Mouse (Mus musculus): ENCODE measurements around the gene Dnajc7.
"Not testable (repeated sequence)": the region's sequence is repeated elsewhere in the genome, so short reads cannot be mapped to it uniquely, and the experiment has no call there.

The Dnajc7 gene

DNA sequence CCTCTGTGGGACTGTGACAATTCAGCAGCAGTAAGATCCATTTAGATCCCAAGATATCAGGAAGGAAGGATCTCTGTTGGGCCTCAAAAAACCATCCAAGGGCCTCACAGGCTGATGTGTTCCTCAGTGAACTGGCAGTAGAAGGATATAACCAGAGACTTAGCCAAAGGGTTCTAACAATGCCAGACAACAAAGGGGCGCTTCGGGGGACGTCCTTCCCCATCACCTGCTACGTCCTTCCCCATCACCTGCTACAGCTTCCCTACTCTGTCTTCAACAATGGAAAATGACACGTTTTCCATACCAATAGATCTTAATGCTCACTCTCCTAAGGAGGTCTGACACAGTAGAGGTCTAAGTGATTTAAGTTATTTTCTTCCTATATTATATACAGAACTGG lies 3.6 kb downstream of the Dnajc7 start:
- no peak for DNase-seq

DNA sequence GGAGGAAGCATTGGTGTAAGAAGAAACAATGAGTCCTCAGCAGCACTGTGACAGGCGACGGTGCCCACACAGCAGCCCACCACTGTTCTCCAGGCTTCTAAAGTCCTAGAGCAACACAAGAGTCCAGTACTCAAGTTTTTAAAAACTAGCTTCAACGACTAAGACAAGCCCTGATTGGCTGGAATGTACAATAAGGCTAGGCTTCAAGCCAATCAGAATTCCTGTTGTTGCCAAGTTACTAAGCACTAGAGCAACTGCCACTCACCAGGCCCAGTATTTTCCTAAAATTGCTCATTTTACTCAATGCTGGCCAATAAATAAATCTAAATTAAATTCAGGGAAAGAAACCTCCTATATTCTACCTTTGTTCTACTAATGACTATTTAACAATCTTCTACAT lies 6.7 kb downstream of the Dnajc7 start:
- no peak for DNase-seq

DNA sequence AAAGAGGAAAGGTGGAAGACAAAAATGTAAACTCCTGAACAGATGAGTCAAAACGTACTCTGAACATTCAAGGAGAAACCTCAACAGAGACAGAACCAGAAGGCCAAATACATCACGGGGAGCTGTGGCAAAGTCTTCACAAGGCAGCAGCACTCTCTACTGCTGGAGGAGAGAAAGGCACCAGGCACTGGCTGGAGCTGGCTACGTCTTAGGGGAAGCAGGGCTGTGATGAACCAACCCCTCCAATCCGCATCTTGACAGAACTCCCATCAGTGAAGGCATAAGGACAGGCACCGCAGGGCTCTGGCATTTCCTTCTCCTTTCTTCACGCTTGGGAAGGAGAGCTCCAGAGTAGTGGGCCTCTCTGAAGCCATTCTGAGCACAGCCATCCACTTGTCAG lies 8.3 kb downstream of the Dnajc7 start:
- DNase-seq, result no peak

DNA sequence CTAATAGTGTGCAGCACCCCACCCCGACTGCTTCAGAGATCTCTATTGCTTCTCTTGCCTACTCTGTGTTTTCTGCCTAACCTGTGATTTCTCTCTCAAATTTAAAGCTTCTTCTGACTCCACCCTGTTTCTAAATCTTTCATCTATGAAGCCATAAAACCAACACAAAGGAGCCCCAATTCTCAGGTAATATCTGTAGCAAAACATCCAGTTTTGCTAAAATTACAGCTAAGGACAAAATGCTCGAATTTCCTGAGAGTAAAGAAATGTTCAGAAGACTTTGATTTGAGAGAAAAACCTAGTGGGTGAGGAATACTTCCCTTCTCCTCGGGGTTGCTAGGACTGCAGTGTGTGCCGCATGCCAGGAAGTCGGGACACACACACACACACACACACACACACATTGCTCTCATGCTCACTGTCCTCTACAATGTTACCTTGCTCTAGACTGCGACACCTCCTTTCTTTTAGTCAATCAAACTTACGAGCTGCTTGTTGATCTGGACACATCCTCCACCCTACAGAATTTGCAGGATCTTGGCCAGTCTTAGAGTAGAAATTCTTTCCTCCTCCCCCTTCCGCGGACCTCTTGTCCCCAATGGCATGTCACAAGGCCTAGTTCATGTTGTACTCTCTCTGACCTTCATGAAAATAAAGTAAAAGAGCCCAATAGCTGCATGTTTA lies 9.8 kb downstream of the Dnajc7 start:
- DNase-seq, result peak; percentile 19 to 54

DNA sequence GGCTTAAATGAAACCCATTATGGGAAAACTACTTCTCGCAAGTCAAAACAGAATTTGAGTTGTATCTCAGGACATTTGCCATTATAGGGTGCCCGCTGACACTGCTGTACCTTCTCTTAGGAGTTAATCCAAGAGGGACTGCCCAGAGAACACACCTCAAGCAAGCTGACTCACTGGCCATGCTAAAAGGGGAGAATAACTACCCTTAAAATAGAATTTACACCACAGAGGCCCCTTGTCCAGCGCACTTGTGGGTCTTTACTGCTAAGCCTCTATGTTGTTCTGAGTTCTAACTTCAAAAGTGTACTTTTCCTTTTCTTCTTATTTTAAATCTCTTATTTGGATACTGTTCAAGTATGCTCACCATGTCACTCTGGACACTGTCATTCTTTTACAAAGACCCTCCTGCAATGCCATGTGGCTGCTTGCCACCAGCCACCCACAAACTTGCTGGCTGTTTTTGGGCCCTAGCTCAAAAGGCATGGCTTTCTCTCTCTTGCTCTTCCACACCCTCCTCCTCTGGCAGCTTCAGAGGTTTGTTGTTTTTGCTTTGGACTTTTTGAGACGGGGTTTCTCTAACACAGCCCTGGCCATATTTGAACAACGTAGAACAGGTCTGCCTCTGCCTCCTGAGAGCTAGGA lies 10.5 kb downstream of the Dnajc7 start:
- DNase-seq, result no peak

DNA sequence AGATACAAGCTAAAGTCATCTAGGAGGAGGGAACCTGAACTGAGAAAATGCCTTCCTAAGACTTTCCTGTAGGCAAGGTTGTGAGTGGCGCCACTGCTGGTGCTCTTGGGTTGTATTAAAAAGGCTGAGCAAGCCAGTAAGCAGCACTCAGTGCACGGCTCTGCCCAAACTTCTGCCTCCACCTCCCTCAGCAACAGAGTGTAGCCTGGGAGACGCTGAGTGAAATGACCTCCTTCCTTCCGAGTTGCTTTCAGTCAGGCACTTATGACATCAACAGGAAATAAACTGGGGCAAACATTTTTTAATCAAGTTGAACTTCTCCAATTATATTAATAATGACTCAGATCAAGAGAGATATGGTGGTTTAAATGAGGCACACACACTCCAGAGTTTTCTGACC lies 11.2 kb downstream of the Dnajc7 start:
- no peak for DNase-seq

DNA sequence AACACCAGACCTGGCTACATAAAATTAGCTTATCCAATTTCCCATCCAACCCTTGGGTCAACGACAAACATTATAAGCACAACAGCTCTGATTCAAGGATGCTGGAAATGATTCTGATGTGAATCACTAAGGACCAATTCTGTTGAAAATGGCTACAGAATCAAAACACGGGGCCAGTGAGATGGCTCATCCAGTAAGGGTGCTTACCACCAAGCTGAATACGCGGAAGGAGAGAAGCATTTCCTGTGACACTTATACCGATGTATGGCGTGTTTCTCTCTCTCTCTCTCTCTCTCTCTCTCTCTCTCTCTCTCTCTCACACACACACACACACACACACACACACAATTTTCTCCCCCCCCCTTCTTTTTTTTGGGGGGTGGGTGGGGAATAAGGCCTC lies 12.8 kb downstream of the Dnajc7 start:
- DNase-seq, result no peak

DNA sequence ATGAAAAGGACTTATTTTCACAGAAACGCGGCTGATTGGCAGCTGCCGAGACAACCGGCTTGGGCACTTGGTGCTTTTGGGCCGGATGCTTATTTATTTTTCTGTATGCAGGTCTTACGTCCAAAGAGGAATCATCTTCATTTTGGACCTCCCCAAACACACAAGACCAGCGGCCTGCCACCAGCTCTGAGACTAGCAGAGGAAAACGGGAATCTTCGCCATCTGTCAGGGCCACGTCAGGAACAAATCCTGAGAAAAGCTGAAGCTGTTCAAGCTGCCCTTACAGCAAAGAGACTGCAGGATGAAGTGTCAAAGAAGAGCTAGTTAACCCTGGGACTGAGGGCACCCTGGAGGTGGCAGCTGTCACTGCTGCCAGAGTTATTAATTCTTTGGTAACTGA lies 14.5 kb downstream of the Dnajc7 start:
- no peak for DNase-seq

DNA sequence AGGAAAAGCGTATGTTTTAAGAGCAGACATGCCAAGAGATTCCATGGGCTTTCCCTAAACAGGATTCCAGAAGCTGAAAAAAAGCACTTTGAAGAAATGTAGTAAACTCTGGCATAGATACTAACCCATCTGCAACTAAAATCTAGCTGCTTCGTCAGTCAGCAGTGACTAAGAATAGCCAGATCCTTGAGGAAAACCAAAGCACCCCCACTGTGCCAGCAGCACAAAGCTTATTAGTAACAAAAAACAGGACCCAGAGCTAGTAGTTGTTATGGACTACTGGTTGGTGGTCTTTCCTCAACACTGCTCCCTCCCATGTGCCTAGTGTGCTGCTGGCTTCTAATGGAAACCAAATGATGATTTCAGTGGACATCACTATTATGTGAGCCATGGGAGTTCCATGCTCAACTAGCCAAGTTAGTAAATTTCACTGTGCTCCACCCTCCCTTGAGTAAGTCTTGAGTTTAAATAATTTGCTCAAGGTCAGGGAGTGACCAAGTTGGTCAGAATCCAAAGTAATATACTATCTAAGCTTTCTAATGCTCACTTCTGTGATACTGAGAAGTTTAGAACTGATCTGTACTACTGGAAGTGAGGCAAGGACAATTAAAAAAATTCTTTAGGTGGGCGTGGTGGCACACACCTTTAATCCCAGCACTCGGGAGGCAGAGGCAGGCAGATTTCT lies 15.5 kb downstream of the Dnajc7 start:
- DNase-seq, result no peak

DNA sequence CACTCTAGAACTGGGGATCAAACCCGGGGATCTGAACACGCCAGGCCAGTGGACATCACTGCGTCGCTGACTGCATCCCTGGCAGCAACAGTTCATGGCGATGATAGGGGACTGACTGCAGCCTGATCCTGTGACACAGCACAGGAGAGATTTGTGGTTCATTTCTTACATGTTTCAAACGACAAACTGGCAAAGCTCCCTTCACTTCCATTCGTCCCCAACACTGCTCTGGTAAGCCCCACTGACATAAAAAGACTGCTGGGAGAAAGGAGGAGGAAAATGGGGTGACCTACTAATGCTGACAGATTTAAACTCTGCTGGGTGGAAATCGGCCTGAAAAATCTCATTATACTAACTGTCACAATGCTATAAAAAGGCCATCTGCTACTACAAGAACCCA lies 16.2 kb downstream of the Dnajc7 start:
- DNase-seq, result no peak

DNA sequence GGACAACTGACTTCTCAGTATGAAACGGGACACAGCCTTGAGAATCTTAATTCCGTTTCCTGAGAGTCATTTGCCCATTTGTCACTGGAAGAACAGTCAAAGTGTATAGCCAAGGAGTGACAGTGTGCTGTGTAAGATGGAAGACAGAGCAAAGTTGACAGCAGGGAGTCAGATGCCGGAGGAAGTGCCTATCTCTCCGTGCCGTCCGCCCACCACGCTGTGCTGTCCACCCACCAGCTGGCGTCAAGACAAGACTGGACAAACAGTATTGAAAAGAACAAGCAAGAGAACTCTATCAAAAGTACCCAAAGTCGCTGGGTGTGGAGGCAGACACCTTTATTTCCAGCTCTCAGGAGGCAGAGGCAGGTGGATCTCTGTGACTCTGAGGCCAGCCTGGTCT lies 16.8 kb downstream of the Dnajc7 start:
- DNase-seq, result no peak

DNA sequence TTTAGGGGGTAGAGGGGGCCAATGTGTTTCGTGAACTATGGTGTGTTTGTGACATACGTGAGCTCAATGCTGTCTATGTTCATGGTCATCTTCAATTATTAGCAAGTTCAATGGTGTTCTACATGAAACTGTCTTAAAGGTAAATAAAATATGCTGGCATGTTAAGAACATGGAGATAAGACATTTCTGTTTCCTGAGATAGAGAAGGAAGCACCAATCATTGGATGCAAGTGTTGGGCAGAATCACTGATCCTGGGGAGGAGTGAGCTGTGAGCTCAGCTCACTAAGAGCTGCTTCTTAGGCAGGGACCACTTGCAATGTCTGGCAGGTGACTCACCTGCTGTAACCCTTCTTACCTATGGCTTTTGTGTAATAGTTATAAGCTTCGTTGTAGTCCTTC lies 18.6 kb downstream of the Dnajc7 start:
- DNase-seq, result no peak

DNA sequence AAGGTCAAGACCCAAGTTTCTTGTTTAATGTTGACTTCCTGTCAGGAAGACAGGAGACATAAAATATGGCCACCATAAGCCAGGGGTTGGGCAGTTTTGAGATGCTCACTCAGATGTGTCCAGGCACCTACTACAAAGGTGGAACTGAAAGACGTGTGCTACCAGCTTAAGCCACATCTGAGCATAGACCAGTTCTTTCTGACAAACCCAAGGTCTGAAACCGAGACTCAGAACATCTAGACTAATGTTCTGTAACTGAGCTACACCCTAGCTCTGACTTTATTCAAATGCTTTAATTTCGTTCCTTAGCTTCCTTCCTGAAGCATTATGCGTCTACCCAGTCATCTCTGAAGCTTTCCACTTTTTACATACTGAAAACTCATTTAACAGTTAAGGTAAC lies 21.9 kb downstream of the Dnajc7 start:
- DNase-seq, result no peak

DNA sequence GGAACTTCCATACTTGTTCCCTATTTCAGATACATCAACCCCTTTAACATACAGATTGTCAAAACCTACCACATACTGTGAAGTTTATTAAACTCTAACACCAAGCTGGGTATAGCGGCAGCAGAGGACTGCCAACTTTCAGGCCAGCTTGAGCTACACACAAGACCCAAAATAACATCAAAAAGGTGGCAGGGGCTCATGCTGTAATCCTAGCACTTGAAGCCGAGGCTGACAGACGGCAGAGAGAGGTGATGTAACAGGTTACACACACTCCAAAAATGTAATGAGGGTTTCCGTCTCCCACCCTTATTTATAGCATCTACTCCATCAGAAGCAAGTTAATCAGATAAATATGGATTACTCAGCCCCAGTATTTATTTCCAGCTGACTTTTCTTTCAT lies 24.4 kb downstream of the Dnajc7 start:
- DNase-seq, result no peak

DNA sequence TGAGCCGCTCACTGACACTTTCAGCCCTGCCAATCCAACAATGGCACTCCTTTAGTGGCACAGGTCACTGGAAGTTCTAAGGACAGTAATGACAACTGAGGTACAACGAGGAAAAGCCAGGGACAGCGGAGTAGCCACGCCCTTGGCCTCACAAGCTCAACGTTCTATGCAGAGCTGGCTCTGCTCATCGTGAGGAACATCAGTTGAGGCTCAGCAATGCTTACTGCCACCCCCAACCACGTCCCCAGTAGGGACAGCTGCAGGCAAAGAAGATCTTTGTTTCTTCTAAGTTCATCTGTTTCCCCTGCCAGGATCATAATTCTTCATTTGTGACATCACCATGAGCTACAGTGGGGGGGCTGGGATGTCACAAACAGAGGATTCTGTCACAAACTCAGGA lies 25.4 kb downstream of the Dnajc7 start:
- no peak for DNase-seq

DNA sequence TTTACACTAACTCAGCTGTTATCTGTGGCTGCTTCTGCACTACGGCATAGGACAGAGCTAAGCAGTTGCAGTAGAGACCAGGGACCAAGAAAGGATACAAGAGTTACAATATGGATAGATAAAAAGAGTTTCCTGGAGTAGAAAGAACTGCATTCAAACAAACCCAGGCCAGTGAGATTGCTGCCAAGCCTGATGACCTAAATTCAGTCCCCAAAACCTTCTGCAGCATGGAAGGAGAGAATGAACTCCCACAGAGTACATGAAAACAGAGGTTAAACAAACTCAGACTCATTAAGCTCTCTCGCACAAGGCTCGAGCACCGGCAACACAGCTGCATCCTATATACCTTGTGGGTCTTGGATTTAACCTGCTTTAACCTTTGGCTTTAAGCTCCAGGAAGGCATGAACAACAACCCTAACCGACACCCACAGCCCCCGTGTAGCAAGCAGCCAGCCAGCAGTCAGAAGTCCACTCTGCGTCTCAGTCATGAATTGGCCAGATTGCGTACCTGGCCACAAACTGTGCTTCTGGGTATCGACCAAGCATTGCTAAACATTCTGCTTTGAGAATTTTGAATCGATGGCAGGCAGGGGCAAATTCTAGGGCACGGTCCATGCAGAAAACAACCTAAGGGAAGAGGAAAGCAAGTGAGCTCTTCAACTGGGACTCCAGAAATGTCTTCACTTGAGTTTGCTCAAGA lies 27.5 kb downstream of the Dnajc7 start:
- DNase-seq, result no peak

DNA sequence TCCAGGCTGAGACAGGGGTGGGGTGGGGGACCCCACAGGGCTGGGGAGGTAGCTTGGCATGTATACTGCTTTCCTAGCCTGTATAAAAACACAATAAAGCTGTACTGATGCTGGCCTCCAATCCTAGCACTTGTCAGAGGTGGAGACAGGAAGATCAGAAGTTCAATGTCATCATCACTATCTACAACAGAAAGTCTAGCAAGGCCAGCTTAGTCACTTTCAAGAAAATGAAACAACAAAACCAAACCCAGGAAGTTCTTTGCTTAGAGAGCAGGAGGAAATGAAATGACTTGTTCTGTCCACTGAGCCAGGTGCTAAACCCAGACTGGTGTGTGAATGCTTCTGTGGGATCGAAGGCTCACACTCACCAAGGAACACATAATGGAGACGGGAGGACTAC lies 31.5 kb downstream of the Dnajc7 start:
- no peak for DNase-seq

DNA sequence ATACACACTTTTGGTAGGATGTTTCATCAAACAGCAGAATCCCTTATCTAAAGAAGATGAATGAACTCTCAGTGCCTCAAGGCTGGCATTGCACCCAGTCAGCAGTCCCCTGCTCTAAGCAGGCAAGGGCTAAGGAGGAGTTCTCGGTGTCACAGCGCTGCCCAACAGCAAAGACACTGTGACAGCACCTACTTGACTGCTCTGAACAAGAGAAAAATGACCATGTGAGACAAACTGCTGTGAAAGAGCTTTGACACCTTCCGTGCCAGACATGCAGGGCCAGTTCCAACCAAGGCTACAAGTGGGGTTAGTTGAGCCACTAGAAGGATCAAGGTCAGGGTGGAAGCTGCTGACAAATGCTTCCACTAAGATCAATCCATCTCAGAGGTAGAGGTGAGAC lies 34.8 kb downstream of the Dnajc7 start:
- DNase-seq, result no peak

DNA sequence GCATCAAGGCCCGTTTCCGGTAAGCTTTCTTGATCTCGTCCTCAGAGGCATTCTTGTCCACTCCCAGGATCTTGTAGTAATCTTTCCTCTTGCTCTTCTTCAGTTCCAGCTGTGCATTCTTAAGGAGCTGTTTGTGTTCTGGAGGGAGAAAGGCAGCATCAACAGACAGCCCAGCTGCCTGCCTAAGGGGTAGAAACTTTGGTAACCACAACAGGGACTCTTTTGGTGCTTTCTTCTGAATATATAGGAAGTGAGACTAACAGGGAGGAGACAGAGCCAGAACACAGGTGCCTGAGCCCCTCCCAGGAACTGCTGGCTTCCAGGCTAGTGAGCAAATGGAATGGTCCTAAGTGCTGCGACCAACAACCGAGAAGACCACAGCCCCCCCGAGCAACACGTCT lies 35.4 kb downstream of the Dnajc7 start:
- no peak for DNase-seq

DNA sequence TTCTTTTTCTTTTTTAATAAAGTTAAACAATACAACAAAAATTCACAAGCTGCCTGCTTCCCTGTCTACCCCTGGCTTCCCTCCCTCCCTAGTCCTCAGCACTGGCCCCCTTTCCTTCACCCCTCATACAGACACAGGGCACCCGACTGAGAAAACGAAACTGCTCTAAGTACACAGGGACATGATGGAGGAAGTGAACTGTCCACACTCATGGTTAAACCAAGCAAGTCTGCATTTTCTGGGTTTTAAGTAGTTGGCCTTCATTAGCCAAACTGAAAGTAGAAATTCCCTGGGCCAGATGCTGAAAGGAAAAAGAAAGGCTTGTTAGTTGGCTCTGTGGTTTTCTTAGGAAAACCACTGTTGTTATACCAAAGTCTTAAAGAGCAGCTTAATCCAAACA lies 37.1 kb downstream of the Dnajc7 start:
- DNase-seq, result no peak

DNA sequence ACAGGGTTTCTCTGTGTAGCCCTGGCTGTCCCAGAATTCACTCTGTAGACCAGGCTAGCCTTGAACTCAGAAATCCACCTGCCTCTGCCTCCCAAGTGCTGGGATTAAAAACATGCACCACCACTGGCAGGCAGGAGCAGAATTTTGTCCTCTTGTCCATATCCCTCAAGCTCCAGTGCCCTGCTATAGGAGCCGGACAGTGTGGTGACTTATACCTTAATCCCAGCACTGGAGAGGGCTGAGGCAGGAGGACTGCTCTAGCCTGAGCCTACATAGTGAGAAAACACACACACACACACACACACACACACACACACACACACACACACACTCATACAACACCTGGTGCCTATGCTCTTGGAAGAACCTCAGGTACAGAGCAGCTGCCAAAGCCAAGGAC lies 37.6 kb downstream of the Dnajc7 start:
- DNase-seq, result not testable (repeated sequence)

DNA sequence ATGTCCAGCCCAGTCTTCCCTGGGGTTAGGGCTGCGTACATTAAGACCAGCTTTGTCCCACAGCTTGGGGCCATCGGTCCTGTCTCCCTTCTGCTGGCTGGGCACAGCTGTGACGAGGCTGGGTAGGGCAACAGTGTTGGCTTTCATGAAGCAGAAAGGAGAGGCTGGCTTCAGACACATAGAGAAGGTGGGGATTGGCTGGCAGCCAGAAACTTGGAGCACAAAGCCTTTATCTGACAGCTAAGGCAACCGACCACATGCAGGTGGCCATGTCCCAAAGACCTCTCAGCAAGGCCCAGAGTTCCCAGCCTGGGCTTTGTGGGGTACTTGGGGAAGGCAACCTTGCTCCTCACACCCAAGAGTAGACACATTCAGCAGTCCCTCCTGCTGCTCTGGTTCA lies 38.2 kb downstream of the Dnajc7 start:
- no peak for DNase-seq

DNA sequence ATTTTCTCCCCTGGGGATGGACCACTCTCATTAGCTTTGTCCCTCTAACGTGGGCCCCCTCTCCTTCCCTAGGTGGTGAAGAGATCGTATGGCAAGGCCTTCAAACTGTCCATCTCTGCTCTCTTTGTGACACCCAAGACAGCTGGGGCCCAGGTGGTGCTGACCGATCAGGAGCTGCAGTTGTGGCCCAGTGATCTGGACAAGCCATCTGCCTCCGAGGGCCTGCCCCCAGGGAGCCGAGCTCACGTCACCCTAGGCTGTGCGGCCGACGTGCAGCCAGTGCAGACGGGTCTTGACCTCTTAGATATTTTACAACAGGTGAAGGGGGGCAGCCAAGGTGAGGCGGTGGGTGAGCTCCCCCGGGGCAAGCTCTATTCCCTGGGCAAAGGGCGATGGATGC lies 39.7 kb downstream of the Dnajc7 start:
- DNase-seq, result no peak

All from kidney, adult 8-10 months (tissue).